Mouse (Mus musculus) heart, postnatal 0 days (tissue): ENCODE data around the gene Gm21897. TPM values are rescaled to one million over a fixed set of nuclear protein-coding genes. Genes with fewer than 3 reads are reported as not detected.

ENCODE experiments used
- ATAC-seq: fragments of 200-750 bp; cut with Nextera tagmentation; 2 replicates; pipeline ENCODE4 v1.8.0; 2017; ENCODE audit warnings: low read depth, moderate number of reproducible peaks, moderate library complexity; ENCODE audit not compliant: insufficient read depth
- DNase-seq: peaks from one replicate; pipeline ENCODE4 v3.0.0-alpha.2; 2016; ENCODE audit warnings: low spot score
- H3K27ac ChIP-seq: fragments of 300-500 bp; sonication (generic); 2 replicates; pipeline ENCODE4 v1.5.1; 2014; ENCODE audit warnings: low read depth, mild to moderate bottlenecking
- H3K27me3 ChIP-seq: fragments of 300-500 bp; sonication (generic); 2 replicates; pipeline ENCODE4 v1.6.1; 2014; ENCODE audit warnings: low read length, mixed read lengths; ENCODE audit not compliant: control insufficient read depth, insufficient read depth
- H3K36me3 ChIP-seq: fragments of 300-500 bp; sonication (generic); replicated peaks from 2 replicates; pipeline ENCODE4 v1.6.1; 2014; ENCODE audit warnings: low read length, mixed read lengths; ENCODE audit not compliant: control insufficient read depth, insufficient read depth
- H3K4me1 ChIP-seq: fragments of 300-500 bp; sonication (generic); 2 replicates; pipeline ENCODE4 v1.6.1; 2014; ENCODE audit warnings: antibody characterized with exemption; ENCODE audit not compliant: control insufficient read depth, insufficient read depth
- H3K4me2 ChIP-seq: fragments of 300-500 bp; sonication (generic); 2 replicates; pipeline ENCODE4 v1.6.1; 2014; ENCODE audit warnings: low read depth, mild to moderate bottlenecking, low read length, moderate library complexity
- H3K4me3 ChIP-seq: fragments of 300-500 bp; sonication (generic); 2 replicates; pipeline ENCODE4 v1.5.1; 2014; ENCODE audit warnings: low read depth, low read length
- H3K9ac ChIP-seq: fragments of 300-500 bp; sonication (generic); replicated peaks from 2 replicates; pipeline ENCODE4 v1.6.1; 2014; ENCODE audit warnings: low read depth, low read length, mixed read lengths
- H3K9me3 ChIP-seq: fragments of 300-500 bp; sonication (generic); replicated peaks from 2 replicates; pipeline ENCODE4 v1.6.1; 2016; ENCODE audit warnings: low read length; ENCODE audit not compliant: control insufficient read depth
- CTCF ChIP-seq: IDR thresholded peaks from 2 replicates; pipeline ENCODE4 v1.5.1; 2016; ENCODE audit warnings: antibody characterized with exemption, control low read depth, low read depth
- EP300 ChIP-seq: IDR thresholded peaks from 2 replicates; pipeline ENCODE4 v1.6.1; 2016; ENCODE audit warnings: antibody characterized with exemption, low read depth
- WGBS: fragments of 180-500 bp; shearing (Covaris S2); extraction: QIAGEN DNeasy Blood & Tissue Kit; methylation state at CpG from one replicate; pipeline ENCODE4 v1.1.7; 2014; 5-methylcytosine and 5-hydroxymethylcytosine counted together
- polyA plus RNA-seq: library from polyadenylated mRNA; unstranded; fragments of >200 nt; fragmentation: Nextera tagmentation; extraction: Ambion mirVana; gene quantifications from 2 replicates; pipeline ENCODE4 v1.2.1, GENCODE M21; 2015
- total RNA-seq: library from RNA; depleted of rRNA; stranded (reverse); fragments of >200 nt; gene quantifications from 2 replicates; pipeline ENCODE4 v1.2.3, GENCODE M21; 2014; ENCODE audit warnings: low replicate concordance

The Gm21897 gene
- total and polyA plus RNA-seq, 2 experiments from 2014 or later, result not detected

- DNase-seq, result no peak
- H3K9ac ChIP-seq, result no peak overlapping the region
- TF ChIP-seq EP300, result no peak
- TF ChIP-seq CTCF, result no peak
- no peaks in the 10 kb centered on the region for H3K36me3 ChIP-seq
- no peak for ATAC-seq
- no peaks in the 10 kb centered on the region for H3K9me3 ChIP-seq
- no peak overlapping the region for H3K4me3 ChIP-seq
- H3K4me2 ChIP-seq, result no peak overlapping the region
- no peak overlapping the region for H3K27ac ChIP-seq
- H3K4me1 ChIP-seq, result no peaks in the 10 kb centered on the region
- H3K27me3 ChIP-seq, result no peaks in the 10 kb centered on the region
Measured at GRCm38 (mm10) chr16:15334526-15334925, 17.3 kb downstream of the Gm21897 start.

- DNase-seq (no peak), ATAC-seq (no peak)
- TF ChIP-seq EP300, result no peak
- TF ChIP-seq CTCF, result no peak
- no peaks in the 10 kb centered on the region for H3K27me3 ChIP-seq
- H3K4me2 ChIP-seq, result no peak overlapping the region
- WGBS, result 59% methylated on average over 4 of the region's 4 CpGs
- no peak overlapping the region for H3K27ac ChIP-seq
- no peak overlapping the region for H3K9ac ChIP-seq
- H3K4me1 ChIP-seq, result no peaks in the 10 kb centered on the region
- H3K9me3 ChIP-seq, result no peaks in the 10 kb centered on the region
- no peak overlapping the region for H3K4me3 ChIP-seq
- H3K36me3 ChIP-seq, result no peaks in the 10 kb centered on the region
Measured at GRCm38 (mm10) chr16:15339051-15339450, 21.8 kb downstream of the Gm21897 start.

GRCm38 (mm10) chr16:15346045-15346444 is 28.8 kb downstream of the Gm21897 start:
- ATAC-seq (no peak), DNase-seq (no peak)
- Histone ChIP-seq H3K4me1 (no peaks in the 10 kb centered on the region), H3K9ac (no peak overlapping the region), H3K36me3 (no peaks in the 10 kb centered on the region), H3K27me3 (no peaks in the 10 kb centered on the region), H3K27ac (no peak overlapping the region), H3K4me2 (no peak overlapping the region), H3K4me3 (no peak overlapping the region), H3K9me3 (no peaks in the 10 kb centered on the region)
- no peak for TF ChIP-seq CTCF
- TF ChIP-seq EP300, result no peak
- 19% methylated on average over 1 of the region's 1 CpGs for WGBS

- Histone ChIP-seq H3K4me1 (no peaks in the 10 kb centered on the region), H3K27me3 (no peaks in the 10 kb centered on the region), H3K36me3 (no peaks in the 10 kb centered on the region), H3K9ac (no peak overlapping the region), H3K4me2 (no peak overlapping the region), H3K9me3 (no peaks in the 10 kb centered on the region), H3K4me3 (no peak overlapping the region), H3K27ac (no peak overlapping the region)
- WGBS, result 63% methylated on average over 2 of the region's 2 CpGs
- DNase-seq (no peak), ATAC-seq (no peak)
- no peak for TF ChIP-seq EP300
- TF ChIP-seq CTCF, result no peak
Measured at GRCm38 (mm10) chr16:15349381-15349780, 32.1 kb downstream of the Gm21897 start.

- TF ChIP-seq EP300, result no peak
- TF ChIP-seq CTCF, result no peak
- Histone ChIP-seq H3K4me1 (no peaks in the 10 kb centered on the region), H3K27me3 (no peaks in the 10 kb centered on the region), H3K4me2 (no peak overlapping the region), H3K36me3 (no peaks in the 10 kb centered on the region), H3K9ac (no peak overlapping the region), H3K4me3 (no peak overlapping the region), H3K9me3 (no peaks in the 10 kb centered on the region), H3K27ac (no peak overlapping the region)
- WGBS, result 52% methylated on average over 1 of the region's 1 CpGs
- ATAC-seq (no peak), DNase-seq (no peak)
Measured at GRCm38 (mm10) chr16:15351301-15351700, 34.0 kb downstream of the Gm21897 start.

GRCm38 (mm10) chr16:15352320-15352719 is 35.1 kb downstream of the Gm21897 start:
- 46% methylated on average over 2 of the region's 2 CpGs for WGBS
- Histone ChIP-seq H3K4me2 (no peak overlapping the region), H3K4me1 (no peaks in the 10 kb centered on the region), H3K9ac (no peak overlapping the region), H3K4me3 (no peak overlapping the region), H3K27ac (no peak overlapping the region), H3K9me3 (no peaks in the 10 kb centered on the region), H3K27me3 (no peaks in the 10 kb centered on the region), H3K36me3 (no peaks in the 10 kb centered on the region)
- no peak for ATAC-seq
- no peak for DNase-seq
- TF ChIP-seq CTCF, result no peak; the same call in 1 of the 2 replicates
- TF ChIP-seq EP300, result no peak
